8 mouse cellular contexts compared by ENCODE assay signal in the genomic region with DNA sequence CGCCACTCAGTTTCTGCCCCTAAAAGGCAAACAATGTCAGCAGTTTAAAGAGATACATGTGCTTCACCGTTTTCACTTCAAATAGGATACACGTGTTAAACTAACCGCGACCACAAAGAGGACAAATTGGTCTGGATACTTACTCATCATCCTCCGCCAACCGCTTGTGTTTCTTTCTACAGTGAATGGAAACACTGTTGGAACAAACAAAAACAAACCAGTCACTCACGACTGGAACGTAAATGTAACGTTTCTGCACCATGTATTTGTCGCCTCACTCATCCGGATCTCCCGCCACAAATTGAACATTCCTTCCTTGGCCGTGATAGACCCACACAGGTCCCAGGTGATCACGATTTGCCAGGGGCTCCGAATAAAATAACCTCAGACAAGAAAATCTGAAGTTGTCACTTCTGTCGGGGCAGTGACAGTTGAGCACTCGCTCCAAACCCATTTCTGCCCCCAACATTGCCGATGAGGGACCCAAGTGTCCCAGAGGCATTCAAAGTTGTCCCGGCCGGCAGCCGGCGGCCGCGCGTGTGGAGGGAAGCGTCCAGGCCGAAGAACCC. TPM values are rescaled to one million over a fixed set of nuclear protein-coding genes. Genes with fewer than 3 reads are reported as not detected.
DNase-seq lines count a peak whose midpoint lies in the region; ATAC-seq lines count a peak whose summit lies in the region.

No protein-coding gene starts in this region.

- H3K36me3 ChIP-seq in heart, embryonic 15.5 days: peaks cover 6% of the 10 kb centered on the region; the same call in 1 of the 2 replicates
- peaks cover 14% of the 10 kb centered on the region for H3K36me3 ChIP-seq in embryonic facial prominence, embryonic 13.5 days
- peaks cover 20% of the 10 kb centered on the region for H3K36me3 ChIP-seq in limb, embryonic 13.5 days
- H3K36me3 ChIP-seq in stomach, embryonic 14.5 days (ENCODE audit: control insufficient read depth, insufficient read depth, low read length): peaks cover 19% of the 10 kb centered on the region

- no peak; the same call in 1 of the 2 replicates for ATAC-seq in heart, embryonic 15.5 days (replicated peaks; ENCODE audit: insufficient number of reproducible peaks, insufficient read depth, low FRiP score, low read depth)
- no peak for ATAC-seq in embryonic facial prominence, embryonic 13.5 days (ENCODE audit: insufficient number of reproducible peaks, insufficient read depth, low FRiP score, low TSS enrichment, low read depth)
- ATAC-seq in limb, embryonic 13.5 days (ENCODE audit: low FRiP score, low read depth): no peak
- 0 out of 2 replicates have a peak, but pooled peaks have one; percentile 8 for ATAC-seq in stomach, embryonic 14.5 days (ENCODE audit: insufficient number of reproducible peaks, insufficient read depth, low FRiP score, low read depth)

- WGBS in heart, embryonic 15.5 days: 2% methylated on average over 28 of the region's 28 CpGs
- under 1% methylated on average over 28 of the region's 28 CpGs for WGBS in embryonic facial prominence, embryonic 13.5 days
- 1% methylated on average over 28 of the region's 28 CpGs for WGBS in limb, embryonic 13.5 days
- 1% methylated on average over 28 of the region's 28 CpGs for WGBS in stomach, embryonic 14.5 days

- peak overlapping the region; percentile 89 for H3K27ac ChIP-seq in heart, embryonic 15.5 days
- peak overlapping the region; percentile 77 for H3K27ac ChIP-seq in embryonic facial prominence, embryonic 13.5 days
- H3K27ac ChIP-seq in limb, embryonic 13.5 days: peak overlapping the region; percentile 85
- H3K27ac ChIP-seq in stomach, embryonic 14.5 days (ENCODE audit: low read length): peak overlapping the region; percentile 76; the same call in 1 of the 2 replicates

- H3K4me2 ChIP-seq in heart, embryonic 15.5 days: peak overlapping the region; percentile 78
- H3K4me2 ChIP-seq in embryonic facial prominence, embryonic 13.5 days: peak overlapping the region; percentile 72
- peak overlapping the region; percentile 67 for H3K4me2 ChIP-seq in limb, embryonic 13.5 days (replicated peaks)
- H3K4me2 ChIP-seq in stomach, embryonic 14.5 days (replicated peaks; ENCODE audit: low read depth, low read length): peak overlapping the region; percentile 73

- H3K4me1 ChIP-seq in heart, embryonic 15.5 days (replicated peaks): peaks cover 15% of the 10 kb centered on the region
- peaks cover 27% of the 10 kb centered on the region for H3K4me1 ChIP-seq in embryonic facial prominence, embryonic 13.5 days
- H3K4me1 ChIP-seq in limb, embryonic 13.5 days: peaks cover 22% of the 10 kb centered on the region
- peaks cover 15% of the 10 kb centered on the region for H3K4me1 ChIP-seq in stomach, embryonic 14.5 days (ENCODE audit: control insufficient read depth, insufficient read depth, low read length)

- no peaks in the 10 kb centered on the region for H3K9me3 ChIP-seq in heart, embryonic 15.5 days (replicated peaks)
- H3K9me3 ChIP-seq in embryonic facial prominence, embryonic 13.5 days: no peaks in the 10 kb centered on the region
- H3K9me3 ChIP-seq in limb, embryonic 13.5 days: no peaks in the 10 kb centered on the region
- H3K9me3 ChIP-seq in stomach, embryonic 14.5 days (ENCODE audit: control insufficient read depth, low read depth, low read length): no peaks in the 10 kb centered on the region

- no peaks in the 10 kb centered on the region for H3K27me3 ChIP-seq in heart, embryonic 15.5 days
- no peaks in the 10 kb centered on the region for H3K27me3 ChIP-seq in embryonic facial prominence, embryonic 13.5 days
- no peaks in the 10 kb centered on the region for H3K27me3 ChIP-seq in limb, embryonic 13.5 days
- H3K27me3 ChIP-seq in stomach, embryonic 14.5 days (ENCODE audit: control insufficient read depth, insufficient read depth, low read length): no peaks in the 10 kb centered on the region

- DNase-seq in heart, adult 18-20 months: no peak
- peak; percentile 14 to 32 for DNase-seq in CD8-positive naive resting alpha-beta T cell, adult 2 months (ENCODE audit: low read depth in 2 of 2, low spot score in 2 of 2)
- no peak for DNase-seq in right cerebral cortex, postnatal 10 days (ENCODE audit: low spot score in 2 of 2)
- DNase-seq in left cerebral cortex, adult 8-10 months (ENCODE audit: low spot score in 2 of 2): no peak

- peak overlapping the region; percentile 92 for H3K4me3 ChIP-seq in heart, embryonic 15.5 days
- H3K4me3 ChIP-seq in embryonic facial prominence, embryonic 13.5 days: peak overlapping the region; percentile 93
- peak overlapping the region; percentile 92 for H3K4me3 ChIP-seq in limb, embryonic 13.5 days
- H3K4me3 ChIP-seq in stomach, embryonic 14.5 days (ENCODE audit: low read depth, low read length): peak overlapping the region; percentile 93

- peak overlapping the region; percentile 91 for H3K9ac ChIP-seq in heart, embryonic 15.5 days
- peak overlapping the region; percentile 94 for H3K9ac ChIP-seq in embryonic facial prominence, embryonic 13.5 days
- peak overlapping the region; percentile 93 for H3K9ac ChIP-seq in limb, embryonic 13.5 days
- H3K9ac ChIP-seq in stomach, embryonic 14.5 days (replicated peaks; ENCODE audit: low read depth, low read length): peak overlapping the region; percentile 96

RNA-seq across cellular contexts. Expression of gene Ccdc117, which starts 0.7 kb away (rescaled TPM):
- polyA plus RNA-seq in heart, embryonic 15.5 days (2015; fragmentation: Nextera tagmentation; extraction: Ambion mirVana): 10.9 and 13.1 TPM in 2 replicates
- 10 to 100 TPM; 32.0 to 35.2 TPM for total RNA-seq in heart, adult 18-20 months (2021)
- polyA plus RNA-seq in embryonic facial prominence, embryonic 13.5 days (2015; fragmentation: Nextera tagmentation; extraction: Ambion mirVana): 18.7 and 19.2 TPM in 2 replicates
- polyA plus RNA-seq in limb, embryonic 13.5 days (2015; fragmentation: Nextera tagmentation; extraction: Ambion mirVana): 18.9 and 21.7 TPM in 2 replicates
- 17.7 and 19.4 TPM in 2 replicates for polyA plus RNA-seq in stomach, embryonic 14.5 days (2014; fragmentation: Nextera tagmentation; extraction: Ambion mirVana)
- total RNA-seq in left cerebral cortex, adult 8-10 months (2022): 10 to 100 TPM; 13.0 to 15.0 (median 13.2) TPM

RNA-seq across cellular contexts. Expression of gene Xbp1, which starts 20.9 kb away (rescaled TPM):
- polyA plus RNA-seq in heart, embryonic 15.5 days (2015; fragmentation: Nextera tagmentation; extraction: Ambion mirVana): 124 and 156 TPM in 2 replicates
- total RNA-seq in heart, adult 18-20 months (2021): 10 to 100 TPM; 68.6 to 69.9 TPM
- polyA plus RNA-seq in embryonic facial prominence, embryonic 13.5 days (2015; fragmentation: Nextera tagmentation; extraction: Ambion mirVana): 141 and 151 TPM in 2 replicates
- polyA plus RNA-seq in limb, embryonic 13.5 days (2015; fragmentation: Nextera tagmentation; extraction: Ambion mirVana): 155 and 177 TPM in 2 replicates
- 164 and 206 TPM in 2 replicates for polyA plus RNA-seq in stomach, embryonic 14.5 days (2014; fragmentation: Nextera tagmentation; extraction: Ambion mirVana)
- total RNA-seq in left cerebral cortex, adult 8-10 months (2022): 10 to 100 TPM; 78.5 to 83.1 (median 80.7) TPM

RNA-seq across cellular contexts. Expression of gene Ankrd36, which starts 28.2 kb away (rescaled TPM):
- polyA plus RNA-seq in heart, embryonic 15.5 days (2015; fragmentation: Nextera tagmentation; extraction: Ambion mirVana): not detected in 2 replicates
- total RNA-seq in heart, adult 18-20 months (2021): not detected
- polyA plus RNA-seq in embryonic facial prominence, embryonic 13.5 days (2015; fragmentation: Nextera tagmentation; extraction: Ambion mirVana): not detected in 2 replicates
- polyA plus RNA-seq in limb, embryonic 13.5 days (2015; fragmentation: Nextera tagmentation; extraction: Ambion mirVana): 0.10 TPM in 1 of 2 replicates, not detected in the other
- not detected in 2 replicates for polyA plus RNA-seq in stomach, embryonic 14.5 days (2014; fragmentation: Nextera tagmentation; extraction: Ambion mirVana)
- total RNA-seq in left cerebral cortex, adult 8-10 months (2022): not detected

Comparison
In these comparisons a context has a peak if more than half of its experiments do, and no peak if none do; other contexts are left out.
1. DNase-seq: peak in CD8-positive naive resting alpha-beta T cell, adult 2 months (2 of 2); none in heart, adult 18-20 months (0 of 2), right cerebral cortex, postnatal 10 days (0 of 2) and left cerebral cortex, adult 8-10 months (0 of 2).
2. Peak in every context shown above with its lines, with median percentiles within 50 percentile points of each other: H3K27ac ChIP-seq, H3K4me2 ChIP-seq, H3K4me3 ChIP-seq and H3K9ac ChIP-seq.